9 mouse cellular contexts compared by ENCODE assay signal in genomic region chr10:18431546-18431945, GRCm38 (mm10).
DNase-seq lines count a peak whose midpoint lies in the region; ATAC-seq and TF ChIP-seq lines count a peak whose summit lies in the region.
"Had no signal": no experiment of that assay in that cellular context is flagged by ENCODE, and none has a peak within 500 bp of the region (broad histone marks: within the 10 kb centered on the region; RNA-seq: fewer than 3 reads in every experiment).

No protein-coding gene starts in this region.

- WGBS in kidney, embryonic 15.5 days = 35% methylated on average over 3 of the region's 3 CpGs
- 47% methylated on average over 3 of the region's 3 CpGs for WGBS in intestine, embryonic 14.5 days

- no peaks in the 10 kb centered on the region for H3K9me3 ChIP-seq in kidney, embryonic 15.5 days (replicated peaks)
- 0 out of 2 replicates have a peak, but pooled peaks cover 2% of the 10 kb centered on the region for H3K9me3 ChIP-seq in intestine, embryonic 14.5 days (ENCODE audit: control insufficient read depth, low read length)

- TF ChIP-seq CTCF in gastrocnemius, adult 2 months (IDR thresholded peaks at IDR 0.05) = no peak

- H3K36me3 ChIP-seq in kidney, embryonic 15.5 days = peaks cover 11% of the 10 kb centered on the region
- H3K36me3 ChIP-seq in intestine, embryonic 14.5 days (ENCODE audit: control insufficient read depth, insufficient read depth, low read length) = no peaks in the 10 kb centered on the region

- H3K4me2 ChIP-seq in kidney, embryonic 15.5 days = peak overlapping the region; percentile 72
- H3K4me2 ChIP-seq in intestine, embryonic 14.5 days (ENCODE audit: low read length) = peak overlapping the region; percentile 61

- peaks cover 29% of the 10 kb centered on the region for H3K4me1 ChIP-seq in kidney, embryonic 15.5 days
- H3K4me1 ChIP-seq in intestine, embryonic 14.5 days (replicated peaks; ENCODE audit: control insufficient read depth, insufficient read depth, low read length) = peaks cover 22% of the 10 kb centered on the region

- H3K27me3 ChIP-seq in kidney, embryonic 15.5 days = no peaks in the 10 kb centered on the region
- H3K27me3 ChIP-seq in intestine, embryonic 14.5 days (replicated peaks; ENCODE audit: control insufficient read depth, insufficient read depth, low read length) = no peaks in the 10 kb centered on the region

- H3K27ac ChIP-seq in gastrocnemius, adult 2 months = peak overlapping the region; percentile 79
- H3K27ac ChIP-seq in kidney, embryonic 15.5 days = peak overlapping the region; percentile 79; the same call in 1 of the 2 replicates
- H3K27ac ChIP-seq in intestine, embryonic 14.5 days (ENCODE audit: low read depth) = peak overlapping the region; percentile 69
- H3K27ac ChIP-seq: liver, embryonic 14.5 days had no signal

- no peak for ATAC-seq in kidney, embryonic 15.5 days (replicated peaks; ENCODE audit: low FRiP score)
- no peak for ATAC-seq in intestine, embryonic 14.5 days (replicated peaks; ENCODE audit: low FRiP score, low TSS enrichment, low read depth)

- H3K4me3 ChIP-seq in gastrocnemius, adult 2 months = peak overlapping the region; percentile 73
- H3K4me3 ChIP-seq in kidney, embryonic 15.5 days (replicated peaks) = peak overlapping the region; percentile 22
- H3K4me3 ChIP-seq in intestine, embryonic 14.5 days (ENCODE audit: low read depth, low read length) = peak overlapping the region; percentile 34; the same call in 1 of the 2 replicates

- intact Hi-C loops in gastrocnemius, adult 2 months (cut with DNase I) = loop anchor here (5.0 kb wide), 1 partner anchor 39 kb away; no protein-coding TSS in a partner anchor

- no peak for DNase-seq in gastrocnemius, adult 2 months
- no peak for DNase-seq in gastrocnemius, postnatal 25 days
- no peak for DNase-seq in kidney, postnatal 25 days
- DNase-seq in 416B (ENCODE audit: low read depth) = peak; percentile 49
- no peak for DNase-seq in intestine, embryonic 14.5 days (ENCODE audit: low spot score)
- no peak for DNase-seq in urinary bladder, adult 18-20 months (ENCODE audit: low spot score in 2 of 2)
- DNase-seq in frontal cortex, postnatal 14 days (ENCODE audit: low spot score in 2 of 2) = no peak

- H3K9ac ChIP-seq in kidney, embryonic 15.5 days = no peak overlapping the region
- no peak overlapping the region for H3K9ac ChIP-seq in intestine, embryonic 14.5 days (ENCODE audit: low read length)
- H3K9ac ChIP-seq: liver, embryonic 14.5 days had no signal

Comparison
In these comparisons a context has a peak if more than half of its experiments do, and no peak if none do; other contexts are left out.
1. H3K4me3 ChIP-seq: peak in every context shown above with its lines; median percentile 73 in gastrocnemius, adult 2 months; 34 in intestine, embryonic 14.5 days; 22 in kidney, embryonic 15.5 days.